Mouse (Mus musculus): Measurements from ENCODE around the gene Hist1h2bg. TPM values are rescaled to one million over a fixed set of nuclear protein-coding genes. Genes with fewer than 3 reads are reported as not detected.
"Not testable (repeated sequence)": the region's sequence is repeated elsewhere in the genome, so short reads cannot be mapped to it uniquely, and the experiment has no call there.

Gene Hist1h2bg
- polyA plus RNA-seq, 1 experiment from 2014 or later, result 10.9 TPM

DNA sequence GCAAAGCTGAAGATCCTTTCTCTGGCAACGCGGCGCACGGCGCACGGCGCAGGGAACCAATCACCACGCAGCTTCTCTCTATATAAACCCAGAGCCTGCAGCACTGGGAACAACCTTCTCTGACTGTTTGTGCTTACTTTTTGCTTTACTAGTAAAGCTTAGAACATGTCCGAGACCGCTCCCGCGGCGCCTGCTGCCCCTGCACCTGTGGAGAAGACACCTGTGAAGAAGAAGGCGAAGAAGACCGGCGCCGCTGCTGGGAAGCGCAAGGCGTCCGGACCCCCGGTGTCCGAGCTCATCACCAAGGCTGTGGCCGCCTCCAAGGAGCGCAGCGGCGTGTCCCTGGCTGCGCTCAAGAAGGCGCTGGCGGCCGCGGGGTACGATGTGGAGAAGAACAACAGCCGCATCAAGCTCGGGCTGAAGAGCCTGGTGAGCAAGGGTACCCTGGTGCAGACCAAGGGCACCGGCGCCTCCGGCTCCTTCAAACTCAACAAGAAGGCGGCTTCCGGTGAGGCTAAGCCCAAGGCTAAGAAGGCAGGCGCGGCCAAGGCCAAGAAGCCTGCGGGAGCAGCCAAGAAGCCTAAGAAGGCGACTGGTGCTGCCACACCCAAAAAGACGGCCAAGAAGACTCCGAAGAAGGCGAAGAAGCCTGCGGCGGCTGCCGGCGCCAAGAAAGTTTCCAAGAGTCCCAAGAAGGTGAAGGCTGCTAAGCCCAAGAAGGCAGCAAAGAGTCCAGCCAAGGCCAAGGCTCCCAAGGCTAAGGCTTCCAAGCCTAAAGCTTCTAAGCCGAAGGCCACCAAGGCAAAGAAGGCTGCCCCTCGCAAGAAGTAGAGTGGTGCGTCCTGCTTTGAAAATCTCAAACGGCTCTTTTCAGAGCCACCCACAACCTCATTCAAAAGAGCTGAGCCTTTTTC, 16.0 kb upstream of the Hist1h2bg start:
- peak overlapping the region; percentile 99 for H3K27ac ChIP-seq
- peak; percentile 91 for ATAC-seq (replicated peaks; ENCODE audit: low FRiP score)
- H3K27me3 ChIP-seq, result no peaks in the 10 kb centered on the region
- no peaks in the 10 kb centered on the region for H3K36me3 ChIP-seq
- no peaks in the 10 kb centered on the region for H3K9me3 ChIP-seq (replicated peaks)
- peak overlapping the region; percentile 63 for H3K4me3 ChIP-seq (replicated peaks)
- H3K9ac ChIP-seq, result peak overlapping the region; percentile 87
- under 1% methylated on average over 54 of the region's 54 CpGs for WGBS
- peak overlapping the region; percentile 87 for H3K4me2 ChIP-seq
- peaks cover 24% of the 10 kb centered on the region for H3K4me1 ChIP-seq

DNA sequence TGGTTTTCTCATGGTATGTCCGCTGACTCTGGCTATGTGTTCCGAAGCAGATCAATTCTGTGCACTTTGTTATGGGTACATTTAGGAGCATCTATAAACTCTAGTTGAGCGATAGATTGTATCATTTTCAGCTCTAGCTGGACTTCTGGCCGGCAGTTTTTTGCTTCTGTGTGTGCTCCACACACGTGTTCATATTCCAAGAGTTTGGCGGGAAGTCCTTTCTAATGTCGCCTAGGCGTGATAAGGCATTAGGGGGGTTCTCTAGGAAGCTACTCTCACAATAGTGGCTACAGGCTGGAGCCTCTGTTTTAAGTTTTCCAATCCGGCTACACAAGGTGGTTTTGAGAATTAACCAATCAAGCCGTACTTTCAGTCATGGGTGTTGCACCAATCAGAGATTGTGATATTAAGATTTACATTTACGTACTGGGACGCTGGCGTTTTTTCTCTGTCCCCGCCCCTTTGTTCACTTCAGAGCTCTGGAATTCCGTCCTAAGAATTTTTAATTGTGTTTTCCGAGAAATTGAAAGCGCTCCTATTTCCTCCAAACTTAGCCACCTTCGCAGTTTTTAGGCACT, 15.3 kb upstream of the Hist1h2bg start:
- under 1% methylated on average over 18 of the region's 18 CpGs for WGBS
- Histone ChIP-seq H3K9ac (peak overlapping the region; percentile 87), H3K4me1 (peaks cover 22% of the 10 kb centered on the region), H3K27ac (peak overlapping the region; percentile 99), H3K4me2 (peak overlapping the region; percentile 87), H3K36me3 (no peaks in the 10 kb centered on the region), H3K4me3 (replicated peaks) (peak overlapping the region; percentile 63), H3K9me3 (replicated peaks) (no peaks in the 10 kb centered on the region), H3K27me3 (no peaks in the 10 kb centered on the region)
- ATAC-seq (replicated peaks; ENCODE audit: low FRiP score), result peak; percentile 82

DNA sequence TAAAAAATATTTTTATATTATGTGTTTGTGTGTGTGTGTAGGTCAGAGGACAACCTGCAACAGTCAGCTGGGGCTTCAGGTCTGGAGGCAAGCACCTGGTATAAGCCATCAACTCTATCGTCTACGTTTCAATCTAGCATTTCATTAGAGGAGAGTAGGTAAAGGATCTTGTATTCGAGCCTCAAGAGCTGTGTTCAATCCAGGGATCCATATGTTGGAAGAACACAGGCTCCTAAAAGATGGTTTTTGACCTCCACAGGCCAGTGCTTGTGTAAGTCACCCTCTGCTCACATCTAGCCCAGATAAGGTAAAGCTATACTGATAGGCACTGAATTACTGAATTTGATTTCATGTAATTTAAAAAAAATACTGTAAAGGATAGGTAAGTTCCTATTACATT, 14.3 kb upstream of the Hist1h2bg start:
- H3K4me3 ChIP-seq (replicated peaks), result no peak overlapping the region
- no peaks in the 10 kb centered on the region for H3K27me3 ChIP-seq
- H3K36me3 ChIP-seq, result no peaks in the 10 kb centered on the region
- H3K4me2 ChIP-seq, result peak overlapping the region; percentile 87
- peak overlapping the region; percentile 99 for H3K27ac ChIP-seq
- no peaks in the 10 kb centered on the region for H3K9me3 ChIP-seq (replicated peaks)
- ATAC-seq (replicated peaks; ENCODE audit: low FRiP score), result no peak
- peaks cover 20% of the 10 kb centered on the region for H3K4me1 ChIP-seq
- no peak overlapping the region for H3K9ac ChIP-seq
- 61% methylated on average over 3 of the region's 3 CpGs for WGBS

DNA sequence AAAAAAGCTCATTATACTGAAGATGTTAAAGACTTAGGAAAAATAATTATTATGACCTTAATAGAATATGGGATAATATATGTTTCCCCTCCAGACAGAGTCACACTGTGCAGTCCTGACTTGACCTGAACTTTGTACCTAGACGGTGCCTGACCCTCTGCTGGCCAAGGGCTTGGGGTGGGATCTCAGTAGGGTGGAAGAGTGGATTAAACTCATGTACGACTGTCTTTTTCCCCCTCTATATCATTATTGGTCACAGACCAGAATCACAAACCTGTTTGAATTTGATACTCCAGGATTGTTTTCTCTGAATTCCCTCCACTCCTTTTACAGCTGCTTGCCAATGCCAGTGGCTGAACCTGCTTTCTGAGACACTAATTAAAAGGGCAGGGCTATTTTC, 10.5 kb upstream of the Hist1h2bg start:
- Histone ChIP-seq H3K27ac (peak overlapping the region; percentile 71; the same call in 1 of the 2 replicates), H3K4me3 (replicated peaks) (peak overlapping the region; percentile 11; the same call in 1 of the 2 replicates), H3K4me2 (peak overlapping the region; percentile 27)
- H3K36me3 ChIP-seq; H3K9ac ChIP-seq; H3K27me3 ChIP-seq; ATAC-seq (replicated peaks; ENCODE audit: low FRiP score); H3K9me3 ChIP-seq (replicated peaks); H3K4me1 ChIP-seq: not testable (repeated sequence)
- 14% methylated on average over 2 of the region's 2 CpGs for WGBS

DNA sequence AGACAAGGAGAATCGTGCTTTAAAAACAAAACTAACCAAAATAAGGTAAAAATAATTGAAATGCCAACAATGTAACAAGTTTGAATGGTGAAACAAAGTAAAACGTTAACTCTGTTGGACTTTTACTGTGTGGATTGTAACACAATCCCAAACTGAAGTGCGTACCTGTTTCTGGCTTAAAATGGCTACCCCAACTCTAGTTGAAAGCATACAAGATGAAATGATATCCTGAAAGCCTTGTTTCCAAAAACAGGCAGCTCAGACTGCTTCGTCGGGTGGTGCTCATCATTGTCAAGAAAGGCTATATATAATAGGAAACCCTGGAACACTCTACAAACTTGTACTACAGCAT, 9.7 kb upstream of the Hist1h2bg start:
- peak overlapping the region; percentile 55; the same call in 1 of the 2 replicates for H3K9ac ChIP-seq
- peak overlapping the region; percentile 99 for H3K27ac ChIP-seq
- H3K4me2 ChIP-seq, result peak overlapping the region; percentile 69
- ATAC-seq (replicated peaks; ENCODE audit: low FRiP score); H3K9me3 ChIP-seq (replicated peaks); H3K4me1 ChIP-seq; H3K27me3 ChIP-seq; H3K36me3 ChIP-seq: not testable (repeated sequence)
- H3K4me3 ChIP-seq (replicated peaks), result peak overlapping the region; percentile 48
- WGBS, result 0% methylated on average over 2 of the region's 5 CpGs

DNA sequence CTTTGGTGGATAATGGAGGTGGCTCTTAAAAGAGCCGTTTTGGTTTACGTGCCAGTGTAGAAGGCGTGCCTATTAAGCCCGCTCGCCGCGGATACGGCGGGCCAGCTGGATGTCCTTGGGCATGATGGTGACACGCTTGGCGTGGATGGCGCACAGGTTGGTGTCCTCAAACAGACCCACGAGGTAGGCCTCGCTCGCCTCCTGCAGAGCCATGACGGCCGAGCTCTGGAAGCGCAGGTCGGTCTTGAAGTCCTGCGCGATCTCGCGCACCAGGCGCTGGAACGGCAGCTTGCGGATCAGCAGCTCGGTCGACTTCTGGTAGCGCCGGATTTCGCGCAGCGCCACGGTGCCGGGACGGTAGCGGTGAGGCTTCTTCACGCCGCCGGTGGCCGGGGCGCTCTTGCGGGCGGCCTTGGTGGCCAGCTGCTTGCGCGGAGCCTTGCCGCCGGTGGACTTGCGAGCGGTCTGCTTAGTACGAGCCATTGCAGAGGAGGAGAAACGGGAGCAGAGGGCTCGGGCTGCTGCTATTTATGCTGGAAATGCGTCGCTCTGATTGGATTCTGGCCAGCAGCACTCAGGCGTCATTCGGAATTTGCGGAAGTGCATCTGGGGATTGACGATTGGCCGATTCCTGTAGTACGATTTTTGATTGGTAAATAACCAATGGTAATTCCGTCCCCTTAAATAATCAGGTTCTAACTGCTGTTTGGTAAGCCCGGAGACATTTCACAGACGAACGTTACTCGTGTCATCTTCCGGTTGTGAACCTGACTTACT, 9.1 kb upstream of the Hist1h2bg start, which contains the start of gene Hist1h3e:
Gene Hist1h3e (minus strand): TSS at position 487 of the 777 bp plus-strand sequence.
- not testable (repeated sequence) for H3K36me3 ChIP-seq; H3K4me1 ChIP-seq; H3K27me3 ChIP-seq; H3K9me3 ChIP-seq (replicated peaks)
- H3K9ac ChIP-seq, result peak within 1 kb of the TSS; percentile 55
- under 1% methylated on average over 57 of the region's 67 CpGs for WGBS
- peak within 1 kb of the TSS; percentile 69 for H3K4me2 ChIP-seq
- H3K27ac ChIP-seq, result peak within 1 kb of the TSS; percentile 99
- peak; percentile 97 for ATAC-seq (replicated peaks; ENCODE audit: low FRiP score)
- H3K4me3 ChIP-seq (replicated peaks), result peak within 1 kb of the TSS; percentile 48

DNA sequence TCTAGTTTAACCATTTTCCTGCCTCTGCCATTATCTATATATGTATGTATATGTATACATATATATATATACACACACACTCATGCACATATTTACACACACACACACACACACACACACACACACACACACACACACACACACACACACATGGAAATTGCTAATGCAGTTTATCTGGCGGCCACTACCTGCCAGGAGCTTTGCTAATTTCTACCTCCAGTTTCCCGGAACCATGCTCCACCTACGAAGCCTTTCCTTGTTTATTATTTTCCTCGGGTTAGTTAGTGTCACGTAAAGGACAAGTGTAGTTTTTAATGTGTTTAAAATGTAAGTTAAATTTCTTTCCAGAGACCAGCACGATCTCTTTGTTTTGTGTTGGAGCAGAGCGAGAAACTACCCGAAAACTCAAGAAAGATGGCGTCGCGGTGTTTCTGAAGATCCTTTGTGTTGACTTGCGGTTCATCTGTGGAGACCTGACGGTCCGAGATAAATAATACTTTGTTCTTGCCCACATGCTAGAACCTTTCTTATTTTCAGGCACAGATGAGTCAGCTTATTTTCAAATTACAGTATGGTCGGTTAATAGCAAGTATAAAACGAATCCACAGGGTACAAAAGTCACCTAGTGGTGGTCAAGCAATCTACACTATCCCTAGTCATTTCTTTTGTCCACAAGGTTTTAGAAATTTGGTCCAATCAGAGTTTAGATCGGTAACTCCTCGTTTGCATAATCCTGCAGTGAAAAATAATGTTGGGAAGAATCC, 8.3 kb upstream of the Hist1h2bg start:
- Histone ChIP-seq H3K4me2 (peak overlapping the region; percentile 69), H3K9me3 (replicated peaks) (no peaks in the 10 kb centered on the region), H3K4me1 (0 out of 2 replicates have a peak, but pooled peaks cover 3% of the 10 kb centered on the region), H3K36me3 (no peaks in the 10 kb centered on the region), H3K4me3 (replicated peaks) (peak overlapping the region; percentile 48), H3K9ac (peak overlapping the region; percentile 48), H3K27ac (peak overlapping the region; percentile 99), H3K27me3 (no peaks in the 10 kb centered on the region)
- 3% methylated on average over 18 of the region's 18 CpGs for WGBS
- peak; percentile 62 for ATAC-seq (replicated peaks; ENCODE audit: low FRiP score)

DNA sequence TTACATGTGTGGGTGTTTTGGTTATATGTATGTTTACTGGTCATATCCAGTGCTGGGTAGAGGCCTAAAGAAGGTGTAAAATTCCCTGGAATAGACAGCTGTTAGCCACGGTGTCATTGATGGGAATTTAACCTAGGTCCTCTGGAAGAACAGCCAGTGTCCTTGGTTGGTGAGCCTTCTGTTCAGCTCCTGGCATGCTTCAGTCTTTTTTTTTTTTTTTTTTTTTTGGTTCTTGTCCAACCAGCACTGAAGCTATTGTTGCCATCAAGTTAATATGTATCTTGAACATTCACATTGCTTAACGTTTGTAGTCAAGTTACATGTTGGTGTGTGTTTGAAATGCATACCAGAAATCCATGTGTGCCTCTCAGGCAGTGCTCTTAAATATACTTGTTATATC, 6.7 kb upstream of the Hist1h2bg start:
- no peaks in the 10 kb centered on the region for H3K9me3 ChIP-seq (replicated peaks)
- H3K27ac ChIP-seq, result peak overlapping the region; percentile 99
- H3K27me3 ChIP-seq, result no peaks in the 10 kb centered on the region
- WGBS, result 88% methylated on average over 2 of the region's 2 CpGs
- H3K4me1 ChIP-seq, result 0 out of 2 replicates have a peak, but pooled peaks cover 4% of the 10 kb centered on the region
- H3K4me3 ChIP-seq (replicated peaks), result no peak overlapping the region
- no peaks in the 10 kb centered on the region for H3K36me3 ChIP-seq
- H3K9ac ChIP-seq, result no peak overlapping the region
- H3K4me2 ChIP-seq, result no peak overlapping the region
- no peak for ATAC-seq (replicated peaks; ENCODE audit: low FRiP score)

DNA sequence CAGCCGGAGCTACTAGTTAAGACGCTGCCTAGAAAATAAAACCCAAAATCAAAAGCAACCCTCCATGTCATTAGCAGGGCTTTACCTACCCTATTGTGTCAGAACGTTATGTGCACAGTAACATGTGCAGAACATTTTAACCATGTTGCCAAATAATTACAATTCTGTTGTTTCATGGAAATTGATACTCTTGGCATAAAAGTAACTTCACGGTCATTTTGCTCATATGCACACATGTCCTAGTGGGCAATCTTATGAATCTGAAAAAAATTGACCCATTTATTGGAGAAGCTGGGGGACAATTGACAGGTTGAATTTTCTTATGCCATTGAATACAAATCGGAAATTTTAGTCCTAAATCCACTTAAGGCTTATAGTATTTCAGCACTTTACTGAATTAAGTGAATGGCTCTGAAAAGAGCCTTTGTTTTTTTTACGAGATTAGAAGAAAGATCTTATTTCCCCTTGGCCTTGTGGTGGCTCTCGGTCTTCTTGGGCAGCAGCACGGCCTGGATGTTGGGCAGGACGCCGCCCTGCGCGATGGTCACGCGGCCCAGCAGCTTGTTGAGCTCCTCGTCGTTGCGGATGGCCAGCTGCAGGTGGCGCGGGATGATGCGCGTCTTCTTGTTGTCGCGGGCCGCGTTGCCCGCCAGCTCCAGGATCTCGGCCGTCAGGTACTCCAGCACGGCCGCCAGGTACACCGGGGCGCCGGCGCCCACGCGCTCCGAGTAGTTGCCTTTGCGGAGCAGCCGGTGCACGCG, 755 bp upstream of the Hist1h2bg start:
- H3K4me3 ChIP-seq (replicated peaks), result peak overlapping the region; percentile 53
- H3K4me1 ChIP-seq, result peaks cover 14% of the 10 kb centered on the region; the same call in 1 of the 2 replicates
- H3K4me2 ChIP-seq, result peak overlapping the region; percentile 68
- H3K36me3 ChIP-seq; H3K27me3 ChIP-seq; H3K9me3 ChIP-seq (replicated peaks); ATAC-seq (replicated peaks; ENCODE audit: low FRiP score): not testable (repeated sequence)
- WGBS, result under 1% methylated on average over 26 of the region's 41 CpGs
- peak overlapping the region; percentile 98 for H3K27ac ChIP-seq
- H3K9ac ChIP-seq, result peak overlapping the region; percentile 43

DNA sequence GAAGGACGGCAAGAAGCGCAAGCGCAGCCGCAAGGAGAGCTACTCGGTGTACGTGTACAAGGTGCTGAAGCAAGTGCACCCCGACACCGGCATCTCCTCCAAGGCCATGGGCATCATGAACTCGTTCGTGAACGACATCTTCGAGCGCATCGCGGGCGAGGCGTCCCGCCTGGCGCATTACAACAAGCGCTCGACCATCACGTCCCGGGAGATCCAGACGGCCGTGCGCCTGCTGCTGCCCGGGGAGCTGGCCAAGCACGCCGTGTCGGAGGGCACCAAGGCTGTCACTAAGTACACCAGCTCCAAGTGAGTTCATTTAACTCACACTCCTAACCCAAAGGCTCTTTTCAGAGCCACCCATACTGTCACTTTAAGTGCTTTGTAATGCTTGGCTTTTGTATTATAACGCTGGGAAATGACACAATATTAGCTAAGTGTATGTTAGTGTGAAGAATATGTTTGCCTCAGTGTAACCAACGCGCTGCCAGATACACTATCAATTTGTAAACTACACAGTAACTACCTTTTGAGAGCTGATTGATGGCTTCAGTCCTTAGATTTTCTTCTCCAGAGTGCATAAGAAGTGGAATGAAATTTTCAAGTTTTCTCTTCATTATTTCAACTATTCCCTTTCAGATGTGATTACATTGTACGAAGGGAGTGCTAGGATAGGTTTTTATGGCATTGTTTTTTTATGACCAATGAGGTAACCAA, 465 bp downstream of the Hist1h2bg start:
- not testable (repeated sequence) for H3K27me3 ChIP-seq; H3K36me3 ChIP-seq; ATAC-seq (replicated peaks; ENCODE audit: low FRiP score); H3K9me3 ChIP-seq (replicated peaks)
- under 1% methylated on average over 15 of the region's 34 CpGs for WGBS
- H3K4me3 ChIP-seq (replicated peaks), result peak overlapping the region; percentile 53
- H3K27ac ChIP-seq, result peak overlapping the region; percentile 98
- peak overlapping the region; percentile 63 for H3K9ac ChIP-seq
- H3K4me2 ChIP-seq, result peak overlapping the region; percentile 68
- H3K4me1 ChIP-seq, result peaks cover 18% of the 10 kb centered on the region; the same call in 1 of the 2 replicates
